Mouse (Mus musculus) testis, adult 2 months (tissue): ENCODE results near the gene Rtn1.

Experiments
- CTCF ChIP-seq: fragments of 200-500 bp; IDR thresholded peaks from 2 replicates; pipeline ENCODE4 v1.5.1; 2012; ENCODE audit warnings: low read depth, mild to moderate bottlenecking, inconsistent platforms, low read length, moderate library complexity; ENCODE audit not compliant: control insufficient read depth, insufficient read depth, insufficient replicate concordance
- POLR2A ChIP-seq: fragments of 200-500 bp; IDR thresholded peaks from 2 replicates; pipeline ENCODE4 v1.6.1; 2012; ENCODE audit warnings: low read depth, mild to moderate bottlenecking, inconsistent platforms, low read length, moderate library complexity; ENCODE audit not compliant: control insufficient read depth

DNA sequence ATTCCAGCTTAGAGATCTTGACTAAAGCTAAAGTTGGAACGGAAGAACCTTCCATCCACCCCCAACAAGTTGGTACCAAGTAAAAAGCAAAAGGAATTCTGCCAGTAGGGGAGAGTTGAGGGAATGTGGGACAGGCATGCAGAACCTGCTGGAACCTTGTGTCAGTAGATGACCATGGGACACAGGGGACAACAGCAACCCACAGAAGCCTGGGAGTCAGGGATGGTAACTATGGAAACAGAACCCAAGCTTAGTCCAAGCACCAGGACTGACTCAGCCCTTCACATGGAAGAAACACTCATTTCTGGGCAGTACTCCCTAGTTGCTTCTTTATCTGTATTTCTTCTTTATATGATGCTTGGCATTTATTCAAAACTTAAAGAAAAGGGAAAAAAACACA lies 54.6 kb downstream of the Rtn1 start:
- TF ChIP-seq POLR2A (no peak), CTCF (no peak)
